Mouse (Mus musculus): ENCODE measurements around the gene Clk2.
"Not testable (repeated sequence)": the region's sequence is repeated elsewhere in the genome, so short reads cannot be mapped to it uniquely, and the experiment has no call there.

The Clk2 gene

DNA sequence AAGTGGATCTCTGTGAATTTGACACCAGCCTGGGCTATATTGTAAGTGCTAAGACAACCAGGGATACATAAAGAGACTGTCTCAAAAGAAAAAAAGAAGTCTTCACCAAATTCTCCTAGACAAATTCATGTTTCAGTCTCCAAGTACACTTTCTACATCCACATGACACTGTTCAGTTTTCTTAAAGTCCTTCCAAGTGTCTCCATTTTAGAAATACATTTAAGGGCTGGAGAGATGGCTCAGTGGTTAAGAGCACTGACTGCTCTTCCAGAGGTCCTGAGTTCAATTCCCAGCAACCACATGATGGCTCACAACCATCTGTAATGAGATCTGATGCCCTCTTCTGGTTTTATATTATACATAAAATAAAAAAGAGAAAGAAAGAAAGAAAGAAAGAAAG lies 3.4 kb upstream of the Clk2 start:
- not testable (repeated sequence) for DNase-seq

DNA sequence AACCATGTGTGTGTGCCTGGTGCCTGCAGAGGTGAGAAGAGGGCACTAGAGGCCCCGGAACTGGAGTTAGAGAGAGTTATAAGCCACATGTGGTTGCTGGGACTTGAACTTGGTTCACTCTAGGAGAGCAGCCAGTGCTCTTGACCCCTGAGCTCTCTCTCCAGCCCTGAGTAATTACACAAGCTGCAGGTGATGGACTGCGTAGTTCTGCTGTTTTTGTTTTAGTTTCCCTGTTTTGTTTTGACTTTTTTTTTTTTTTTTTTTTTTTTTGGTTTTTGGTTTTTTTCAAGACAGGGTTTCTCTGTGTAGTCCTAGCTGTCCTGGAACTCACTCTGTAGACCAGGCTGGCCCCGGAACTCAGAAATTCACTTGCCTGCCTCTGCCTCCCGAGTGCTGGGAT lies 2.8 kb upstream of the Clk2 start:
- DNase-seq = no peak

DNA sequence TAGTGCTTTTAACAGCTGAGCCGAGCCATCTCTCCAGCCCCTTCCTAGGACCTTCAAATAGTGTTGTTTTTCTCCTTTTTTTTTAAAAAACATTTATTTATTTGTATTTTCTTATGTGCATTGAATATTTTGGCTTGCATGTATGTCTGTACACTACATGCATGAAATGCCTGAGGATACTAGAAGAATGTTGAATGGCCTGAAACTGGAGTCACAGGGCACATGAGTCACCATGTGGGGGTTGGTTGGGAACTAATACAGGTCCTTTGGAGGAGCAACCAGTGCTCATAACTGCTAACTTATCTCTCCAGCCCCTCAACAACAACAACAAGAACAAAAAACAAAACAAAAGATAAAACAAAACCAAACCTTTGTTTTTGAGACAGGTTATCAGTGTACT lies 1.5 kb upstream of the Clk2 start:
- no peak for DNase-seq

DNA sequence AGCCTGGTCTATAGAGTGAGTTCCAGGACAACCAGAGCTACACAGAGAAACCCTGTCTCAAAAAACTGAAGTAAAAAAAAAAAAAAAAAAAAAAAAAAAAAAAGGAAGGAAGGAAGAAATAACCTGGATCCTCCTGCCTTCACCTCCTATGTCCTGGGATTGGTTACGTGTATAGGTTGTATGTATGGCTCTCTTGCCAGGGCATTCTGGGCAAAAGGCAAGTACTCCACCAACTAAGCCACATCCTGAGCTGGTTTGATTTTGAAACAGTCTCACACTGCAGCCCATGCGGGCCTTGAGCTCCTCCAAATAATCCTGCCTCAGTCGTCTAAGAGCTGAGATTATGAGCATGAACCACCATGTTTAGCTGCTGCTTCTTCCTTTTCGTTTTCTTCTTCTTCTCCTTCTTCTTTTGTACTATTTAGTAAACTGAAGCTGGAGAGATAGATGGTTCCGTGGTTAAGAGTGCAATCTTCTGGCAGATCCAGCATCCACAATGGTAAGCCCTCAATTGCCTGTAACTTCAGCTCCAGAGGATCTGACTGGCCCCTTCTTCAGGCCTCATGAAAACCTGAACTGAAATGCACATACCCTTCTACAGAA lies 851 bp upstream of the Clk2 start:
- DNase-seq = no peak

DNA sequence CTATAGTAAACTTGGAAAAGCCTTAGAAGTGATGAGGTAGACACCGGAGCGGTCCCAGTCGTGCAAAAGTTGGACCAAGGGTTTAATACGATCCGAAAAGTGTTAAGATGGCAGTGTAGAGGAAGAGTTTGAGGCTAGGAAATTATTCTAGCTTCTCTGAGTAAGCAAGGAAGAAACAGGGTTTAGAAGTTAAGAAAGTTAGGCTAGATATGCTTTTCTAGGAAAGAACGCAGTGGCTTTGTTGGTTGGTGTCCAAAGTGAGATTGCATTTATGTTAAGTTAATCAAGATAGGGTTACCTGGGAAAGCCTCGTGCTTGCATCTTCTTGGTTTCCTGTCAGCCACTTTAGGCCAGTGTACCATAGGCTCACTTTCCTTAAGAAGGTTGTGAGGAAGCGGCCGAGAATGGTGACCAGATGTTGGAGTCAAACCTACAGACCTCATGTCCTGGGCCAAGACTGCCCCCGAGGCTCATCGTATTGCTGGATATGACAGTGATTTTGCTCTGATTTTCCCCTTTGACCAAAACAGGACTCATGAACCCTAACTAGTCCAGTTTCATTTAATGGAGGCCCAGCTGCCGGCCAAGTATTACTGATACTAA lies 774 bp downstream of the Clk2 start:
- DNase-seq = no peak

DNA sequence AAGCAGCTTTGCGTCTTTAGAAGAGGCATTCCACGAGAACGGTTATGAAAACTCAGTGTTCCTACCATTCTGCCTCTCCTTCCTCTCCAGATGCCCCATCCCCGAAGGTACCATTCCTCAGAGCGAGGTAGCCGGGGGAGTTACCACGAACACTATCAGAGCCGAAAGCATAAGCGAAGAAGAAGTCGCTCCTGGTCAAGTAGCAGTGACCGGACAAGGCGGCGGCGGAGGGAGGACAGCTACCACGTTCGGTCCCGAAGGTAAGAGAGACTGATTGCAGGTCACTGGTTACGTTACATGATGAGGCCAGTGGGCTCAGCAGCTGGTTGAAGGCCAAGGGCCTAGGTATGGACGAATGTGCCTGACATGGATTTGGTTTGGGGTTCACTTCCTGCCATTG lies 2.4 kb downstream of the Clk2 start:
- no peak for DNase-seq

DNA sequence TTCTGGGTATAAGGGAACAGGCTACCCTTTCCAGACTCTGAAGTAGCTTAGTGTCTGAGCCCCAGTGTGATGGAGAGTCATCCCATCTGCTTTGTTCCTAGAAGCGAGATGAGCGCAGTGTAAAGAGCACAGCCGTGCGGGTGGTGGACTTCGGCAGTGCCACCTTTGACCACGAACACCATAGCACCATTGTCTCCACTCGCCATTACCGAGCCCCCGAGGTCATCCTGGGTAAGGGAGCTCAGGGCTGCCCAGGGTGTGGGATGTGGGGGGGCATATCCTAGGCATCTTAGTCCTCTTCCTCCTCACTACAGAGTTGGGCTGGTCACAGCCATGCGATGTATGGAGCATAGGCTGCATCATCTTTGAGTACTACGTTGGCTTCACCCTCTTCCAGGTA lies 10.2 kb downstream of the Clk2 start:
- DNase-seq = no peak

DNA sequence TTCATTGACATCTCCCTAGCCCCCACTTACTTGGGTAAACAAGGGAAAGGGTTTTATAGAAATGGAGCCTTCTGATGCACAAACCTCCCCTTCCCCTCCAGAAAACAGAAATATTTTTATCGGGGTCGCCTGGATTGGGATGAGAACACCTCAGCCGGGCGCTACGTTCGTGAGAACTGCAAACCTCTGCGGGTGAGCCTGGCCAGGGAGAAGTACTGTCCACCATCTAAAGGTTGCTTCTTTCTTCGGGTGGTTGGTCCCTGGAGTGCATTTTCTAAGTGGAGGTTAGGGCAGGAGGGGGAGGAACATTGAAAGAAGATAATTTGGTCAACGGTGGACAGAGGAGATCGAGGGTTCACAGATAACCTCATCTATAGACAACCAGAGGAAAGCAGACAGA lies 10.9 kb downstream of the Clk2 start:
- no peak for DNase-seq

DNA sequence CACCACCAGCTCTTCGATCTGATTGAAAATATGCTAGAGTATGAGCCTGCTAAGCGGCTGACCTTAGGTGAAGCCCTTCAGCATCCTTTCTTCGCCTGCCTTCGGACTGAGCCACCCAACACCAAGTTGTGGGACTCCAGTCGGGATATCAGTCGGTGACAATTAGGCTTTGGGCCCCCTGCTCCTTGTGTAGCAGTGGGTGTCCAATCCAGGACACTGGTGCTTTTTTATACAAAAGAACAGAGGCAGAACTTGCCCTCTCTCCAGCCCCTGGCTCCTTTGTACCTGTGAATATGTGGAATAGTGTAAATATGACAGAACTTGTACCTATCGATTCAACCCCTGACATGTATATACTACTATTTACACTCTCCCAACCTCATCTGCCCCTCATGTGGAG lies 11.8 kb downstream of the Clk2 start:
- DNase-seq = no peak

DNA sequence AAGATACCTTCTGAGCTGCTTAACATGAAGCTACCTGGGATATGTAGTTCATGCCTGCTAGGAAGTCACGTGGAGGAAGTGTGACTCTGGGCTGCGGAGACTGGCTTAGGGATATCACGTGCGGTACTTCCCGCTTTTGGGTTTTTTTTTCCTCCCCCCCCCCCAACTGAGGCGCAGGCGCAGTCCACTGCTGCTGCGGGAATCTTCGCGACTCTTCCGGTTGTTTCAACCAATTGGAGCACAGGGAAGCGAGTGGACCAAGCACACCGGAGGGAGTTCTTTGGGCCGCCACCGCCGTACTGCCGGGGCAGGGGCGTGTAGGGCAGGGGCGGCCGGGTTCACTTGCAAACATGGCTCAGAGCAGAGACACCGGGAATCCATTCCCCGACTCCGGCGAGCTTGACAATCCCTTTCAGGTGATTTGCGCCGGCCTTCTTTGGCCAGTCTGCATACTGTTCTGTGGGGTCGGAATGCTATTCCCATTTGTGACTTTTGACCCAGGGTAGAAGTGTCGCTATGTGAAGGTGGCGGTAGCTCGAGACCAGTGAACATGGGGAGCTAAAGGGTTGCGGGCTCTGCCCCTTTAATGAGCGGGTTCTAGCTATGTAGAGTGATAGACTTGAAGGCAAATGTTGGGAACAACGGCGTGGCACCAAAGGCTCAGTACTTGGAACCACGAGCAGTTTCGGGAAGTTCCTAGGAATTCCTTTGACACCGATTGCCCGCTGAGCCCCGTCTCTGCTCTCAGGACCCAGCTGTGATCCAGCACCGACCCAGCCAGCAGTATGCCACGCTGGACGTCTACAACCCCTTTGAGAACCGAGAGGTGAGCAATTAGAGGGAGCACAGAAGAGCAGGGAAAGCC lies 12.9 kb downstream of the Clk2 start, which contains the start of gene Scamp3:
Scamp3 (plus strand) TSS at position 232 of the 865 bp plus-strand sequence.
- DNase-seq = peak; percentile 89 to 96

DNA sequence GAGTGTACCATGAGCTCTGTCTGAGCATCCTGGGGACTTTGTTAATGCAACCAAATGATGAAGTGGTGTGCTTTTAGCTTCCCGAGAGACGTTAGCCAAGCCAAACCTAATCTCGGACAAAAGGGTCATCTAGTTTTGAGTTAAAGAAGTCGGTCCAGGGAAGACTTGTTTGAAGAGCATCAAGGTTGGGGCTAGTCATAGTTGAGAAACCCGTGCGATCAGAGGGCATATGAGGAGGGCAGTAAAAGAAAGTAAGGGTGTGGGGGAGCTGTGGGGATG lies 13.5 kb downstream of the Clk2 start:
- no peak for DNase-seq

DNA sequence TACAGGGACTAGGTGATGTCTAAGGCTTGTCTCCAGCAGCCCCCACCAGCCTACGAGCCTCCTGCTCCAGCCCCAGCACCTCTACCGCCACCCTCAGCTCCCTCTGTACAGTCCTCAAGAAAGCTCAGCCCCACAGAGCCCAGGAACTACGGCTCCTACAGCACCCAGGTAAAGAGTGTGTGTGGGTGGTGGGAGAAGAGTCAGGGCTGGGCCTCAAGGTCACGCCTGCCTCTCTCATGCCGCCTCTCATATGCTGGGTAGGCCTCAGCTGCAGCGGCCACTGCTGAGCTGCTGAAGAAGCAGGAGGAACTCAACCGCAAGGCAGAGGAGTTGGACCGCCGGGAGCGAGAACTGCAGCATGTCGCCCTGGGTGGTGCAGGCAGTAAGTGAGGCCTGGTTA lies 14.5 kb downstream of the Clk2 start:
- no peak for DNase-seq

DNA sequence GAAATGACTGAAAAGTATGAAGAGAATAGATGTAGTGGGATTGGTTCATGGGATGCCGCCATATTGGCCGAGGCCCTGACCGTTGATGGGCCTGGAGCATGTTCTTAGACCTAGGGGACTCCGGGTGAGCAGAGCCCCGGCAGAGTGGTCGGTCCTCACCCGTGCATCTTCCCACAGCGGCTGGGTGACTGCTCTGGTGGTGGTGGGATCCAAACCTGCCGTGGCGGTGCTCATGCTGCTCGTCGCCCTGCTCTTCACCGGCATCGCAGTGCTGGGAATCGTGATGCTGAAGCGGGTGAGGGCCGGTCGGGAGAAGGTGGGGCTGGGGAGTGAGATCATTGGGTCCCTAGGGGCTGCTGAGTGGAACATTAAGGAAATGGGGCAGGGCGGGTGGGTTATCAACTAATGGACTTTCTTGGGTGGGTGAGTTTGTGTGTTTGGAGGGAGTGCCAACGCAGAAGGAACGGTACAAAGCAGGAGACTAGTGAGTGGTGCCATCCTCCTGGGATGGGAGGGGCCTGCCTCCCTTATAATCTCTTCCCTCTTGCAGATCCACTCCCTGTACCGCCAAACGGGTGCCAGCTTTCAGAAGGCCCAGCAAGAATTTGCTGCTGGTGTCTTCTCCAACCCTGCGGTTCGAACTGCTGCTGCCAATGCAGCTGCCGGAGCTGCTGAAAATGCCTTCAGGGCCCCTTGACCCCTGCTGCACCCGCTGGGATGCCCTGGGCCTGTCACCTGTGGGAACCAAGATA lies 17.3 kb downstream of the Clk2 start:
- DNase-seq = no peak

DNA sequence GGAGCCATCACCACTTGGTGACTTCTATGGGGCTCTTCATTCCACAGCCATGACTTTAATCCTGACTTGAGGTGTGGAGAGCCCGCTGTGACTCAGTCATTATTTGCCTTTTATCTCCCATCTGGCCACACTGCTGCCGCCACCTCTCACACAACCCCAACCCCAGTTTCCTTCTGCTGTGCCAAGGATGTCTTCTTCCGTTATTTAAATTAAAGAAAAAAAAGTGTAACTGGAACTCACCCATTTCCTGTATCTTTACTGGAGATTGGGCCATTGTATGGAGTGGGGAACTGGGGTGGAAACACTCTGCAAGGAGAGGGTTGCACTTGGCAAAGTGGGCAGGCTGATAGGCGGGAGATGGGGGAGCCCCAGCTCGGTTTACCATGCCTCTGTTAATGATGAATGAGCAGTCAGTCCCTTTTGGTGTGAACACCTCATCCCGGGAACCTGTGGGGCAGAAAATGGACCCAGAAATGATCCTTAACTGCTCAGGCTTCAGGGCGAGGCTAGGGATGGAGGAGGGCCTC lies 18.0 kb downstream of the Clk2 start:
- DNase-seq = no peak

DNA sequence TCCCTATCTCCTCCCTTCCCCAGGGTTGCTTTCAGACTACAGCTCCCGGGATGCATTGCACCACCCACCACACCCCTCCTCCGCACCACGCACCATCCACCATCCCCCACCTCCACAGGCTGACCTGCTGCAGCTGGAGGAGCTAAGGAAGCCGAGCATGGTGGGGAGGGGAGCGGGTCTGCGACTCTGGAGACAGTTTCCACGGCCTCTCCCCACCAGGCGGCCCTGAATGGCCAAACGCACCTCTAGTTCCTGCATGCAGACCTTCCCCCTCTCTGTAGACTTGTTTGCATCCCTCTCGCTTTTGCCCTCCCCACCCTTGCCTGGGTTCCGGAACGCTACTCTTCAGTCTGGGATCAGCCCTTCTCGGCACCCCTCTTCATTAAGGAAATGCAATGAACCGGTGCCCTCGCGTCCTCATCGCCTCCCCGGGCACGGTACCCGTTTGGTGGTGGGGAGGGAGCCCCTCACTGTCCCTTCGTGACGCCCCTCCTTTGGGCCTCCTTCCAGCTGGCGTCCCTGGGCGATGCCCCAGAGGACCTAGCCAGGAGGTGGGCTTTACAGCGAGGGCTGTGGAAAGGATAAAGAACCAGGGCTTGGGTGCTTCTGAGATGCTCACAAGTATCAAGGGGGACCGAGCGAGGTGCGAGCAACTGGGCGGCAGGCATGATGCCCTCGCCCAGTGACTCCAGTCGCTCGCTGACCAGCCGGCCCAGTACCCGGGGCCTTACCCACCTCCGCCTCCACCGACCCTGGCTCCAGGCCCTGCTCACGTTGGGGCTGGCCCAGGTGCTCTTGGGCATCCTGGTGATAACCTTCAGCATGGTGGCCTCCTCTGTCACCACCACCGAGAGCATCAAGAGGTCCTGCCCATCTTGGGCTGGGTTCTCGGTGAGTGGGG lies 18.7 kb downstream of the Clk2 start, which contains the start of gene Fam189b:
Fam189b (plus strand) TSS at position 86 of the 901 bp plus-strand sequence.
- peak; percentile 85 to 90 for DNase-seq

DNA sequence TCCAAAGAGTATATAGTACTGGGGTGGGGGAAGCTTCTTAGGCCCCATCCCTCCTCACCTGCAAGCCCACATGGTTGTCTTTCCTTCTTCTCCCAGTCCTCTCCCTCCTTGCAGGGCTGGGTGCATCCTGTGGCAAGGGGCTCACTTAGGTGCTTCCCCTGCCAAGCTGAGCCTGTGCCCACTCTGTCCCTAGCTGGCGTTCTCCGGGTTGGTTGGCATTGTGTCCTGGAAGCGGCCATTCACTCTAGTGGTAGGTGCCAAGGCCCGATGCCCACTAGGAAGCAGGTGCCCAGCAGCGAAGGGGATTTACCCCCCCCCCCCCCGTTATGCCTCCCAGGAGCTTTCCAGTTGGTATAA lies 19.3 kb downstream of the Clk2 start:
- DNase-seq = no peak

DNA sequence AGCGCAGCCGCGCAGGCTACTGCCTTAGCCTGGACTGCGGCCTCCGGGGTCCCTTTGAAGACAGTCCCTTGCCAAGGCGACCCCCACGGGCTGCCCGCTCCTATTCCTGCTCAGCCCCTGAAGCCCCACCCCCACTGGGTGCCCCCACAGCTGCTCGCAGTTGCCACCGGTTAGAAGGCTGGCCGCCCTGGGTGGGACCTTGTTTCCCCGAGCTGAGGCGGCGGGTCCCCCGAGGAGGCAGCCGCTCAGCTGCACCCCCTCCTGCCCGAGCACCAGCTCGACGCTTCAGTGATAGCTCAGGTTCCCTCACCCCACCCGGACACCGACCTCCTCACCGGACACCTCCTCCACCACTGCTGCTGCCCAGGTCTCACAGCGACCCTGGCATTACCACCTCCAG lies 22.6 kb downstream of the Clk2 start:
- no peak for DNase-seq

DNA sequence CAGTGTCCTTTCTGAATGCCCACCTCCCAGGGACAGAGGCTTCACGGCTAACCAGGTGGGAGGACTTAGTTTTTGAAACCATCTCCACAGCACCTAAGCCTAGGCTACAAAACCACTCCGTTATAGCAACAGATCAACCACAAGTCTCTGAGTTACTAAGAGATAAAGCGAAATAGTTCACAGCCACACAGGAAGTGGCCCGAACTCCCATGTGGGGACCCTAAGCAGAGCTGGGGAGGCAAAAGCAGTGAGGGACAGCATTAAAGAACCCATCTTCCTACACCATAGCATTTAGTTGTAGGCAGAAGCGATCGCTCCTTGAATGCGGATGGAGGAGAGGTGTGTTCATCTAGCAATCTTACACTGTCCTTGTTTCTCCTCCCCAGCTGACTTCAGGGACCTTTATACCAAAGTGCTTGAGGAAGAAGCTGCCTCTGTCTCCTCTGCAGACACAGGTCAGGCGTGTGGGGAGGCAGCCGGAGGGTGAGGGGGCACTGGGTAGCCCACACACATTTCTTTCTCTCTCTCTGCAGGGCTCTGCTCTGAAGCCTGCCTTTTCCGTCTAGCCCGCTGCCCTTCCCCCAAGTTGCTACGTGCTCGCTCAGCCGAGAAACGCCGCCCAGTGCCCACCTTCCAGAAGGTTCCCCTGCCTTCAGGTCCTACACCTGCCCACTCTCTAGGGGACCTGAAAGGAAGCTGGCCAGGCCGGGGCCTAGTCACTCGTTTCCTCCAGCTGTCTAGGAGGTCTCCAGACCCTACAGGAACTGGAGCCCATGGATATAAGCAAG lies 23.3 kb downstream of the Clk2 start:
- no peak for DNase-seq

DNA sequence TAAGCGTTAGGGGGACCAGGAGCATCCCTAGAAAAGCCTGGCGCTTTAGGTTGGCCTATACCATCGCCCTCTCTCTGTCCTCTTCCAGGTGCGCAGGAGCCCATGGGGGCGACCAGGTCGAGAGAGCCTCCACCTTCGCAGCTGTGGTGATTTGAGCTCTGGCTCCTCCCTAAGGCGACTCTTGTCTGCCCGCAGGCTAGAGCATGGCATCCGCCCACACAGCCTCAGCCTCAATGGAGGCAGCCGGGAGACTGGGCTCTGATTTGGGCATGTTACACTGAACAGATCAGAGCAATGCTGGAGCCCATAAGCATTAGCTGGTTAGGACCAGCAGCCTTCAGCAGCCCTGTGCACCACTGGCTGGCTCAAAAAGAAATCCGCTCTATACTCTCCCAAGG lies 23.9 kb downstream of the Clk2 start:
- DNase-seq = no peak

DNA sequence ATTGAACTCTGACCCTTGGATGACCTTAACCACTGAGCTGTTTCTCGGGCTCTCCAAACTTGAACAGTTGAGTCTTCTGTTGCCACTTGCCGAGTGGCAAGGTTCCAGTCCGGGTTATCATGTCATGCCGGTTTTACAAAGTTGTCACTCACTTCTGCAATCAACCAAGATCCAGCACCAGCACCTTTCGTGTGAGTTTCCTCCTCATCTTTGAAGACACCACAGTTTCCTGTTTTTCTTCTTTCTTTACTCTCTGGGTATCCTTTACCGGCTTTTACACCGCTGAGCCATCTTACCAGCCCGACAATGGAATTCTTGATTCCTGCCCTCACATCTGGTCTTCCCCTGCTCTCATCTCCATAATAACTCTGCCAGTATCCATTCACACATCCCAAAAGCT lies 25.8 kb downstream of the Clk2 start:
- DNase-seq = no peak

DNA sequence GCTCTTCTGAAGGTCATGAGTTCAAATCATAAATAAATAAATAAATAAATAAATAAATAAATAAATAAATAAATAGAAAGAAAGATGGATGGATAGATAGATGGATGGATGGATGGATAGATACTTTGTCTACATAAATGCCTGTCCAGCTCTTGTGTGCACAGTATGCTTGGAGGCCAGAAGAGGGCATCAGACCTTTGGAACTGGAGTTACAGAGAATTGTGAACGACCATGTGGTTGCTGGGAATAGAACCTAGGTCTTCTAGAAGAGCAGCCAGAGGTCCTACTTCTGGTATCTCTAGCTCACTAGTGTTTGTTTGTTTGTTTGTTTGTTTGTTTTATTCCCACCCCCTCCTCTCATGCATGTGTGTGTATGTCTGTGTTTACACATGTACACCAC lies 28.8 kb downstream of the Clk2 start:
- DNase-seq = no peak
